Mouse (Mus musculus): ENCODE results near the gene U2af1l4. TPM values are rescaled to one million over a fixed set of nuclear protein-coding genes. Genes with fewer than 3 reads are reported as not detected.
A peak's percentile ranks its signal among the peaks of the same experiment; 100 is the strongest.

The U2af1l4 gene
- polyA plus RNA-seq, 1 experiment from 2014 or later: 85.4 TPM

- peak; percentile 13 for ATAC-seq (ENCODE audit: low read depth)
- Histone ChIP-seq H3K4me3 (ENCODE audit: low read depth, low read length) (peak overlapping the region; percentile 94), H3K9ac (ENCODE audit: low read depth, low read length) (peak overlapping the region; percentile 96), H3K4me1 (ENCODE audit: control insufficient read depth, insufficient read depth, low read length) (peaks cover 7% of the 10 kb centered on the region; the same call in 1 of the 2 replicates), H3K9me3 (ENCODE audit: control insufficient read depth, low read length) (no peaks in the 10 kb centered on the region), H3K27ac (replicated peaks; ENCODE audit: low read depth, low read length) (peak overlapping the region; percentile 89), H3K36me3 (ENCODE audit: control insufficient read depth, insufficient read depth, low read length) (peaks cover 37% of the 10 kb centered on the region), H3K4me2 (ENCODE audit: low read depth, low read length) (peak overlapping the region; percentile 96), H3K27me3 (replicated peaks; ENCODE audit: control insufficient read depth, insufficient read depth, low read length) (no peaks in the 10 kb centered on the region)
- peak; percentile 14 for DNase-seq (ENCODE audit: low spot score)
- 0% methylated on average over 30 of the region's 67 CpGs for WGBS
Observed at GRCm38 (mm10) chr7:30587842-30588667, 25.0 kb downstream of the U2af1l4 start.

GRCm38 (mm10) chr7:30588676-30589434 is 25.8 kb downstream of the U2af1l4 start, which contains the start of gene Kmt2b:
Gene Kmt2b (minus strand): TSS chr7:30588726.
- WGBS: under 1% methylated on average over 34 of the region's 68 CpGs
- no peaks in the 10 kb centered on the region for H3K27me3 ChIP-seq (replicated peaks; ENCODE audit: control insufficient read depth, insufficient read depth, low read length)
- peaks cover 29% of the 10 kb centered on the region for H3K36me3 ChIP-seq (ENCODE audit: control insufficient read depth, insufficient read depth, low read length)
- H3K4me2 ChIP-seq (ENCODE audit: low read depth, low read length): peak within 1 kb of the TSS; percentile 96
- ATAC-seq (ENCODE audit: low read depth) (peak; percentile 96), DNase-seq (ENCODE audit: low spot score) (peak; percentile 99)
- H3K4me3 ChIP-seq (ENCODE audit: low read depth, low read length): peak within 1 kb of the TSS; percentile 94
- H3K9ac ChIP-seq (ENCODE audit: low read depth, low read length): peak within 1 kb of the TSS; percentile 96
- H3K4me1 ChIP-seq (ENCODE audit: control insufficient read depth, insufficient read depth, low read length): peaks cover 7% of the 10 kb centered on the region; the same call in 1 of the 2 replicates
- H3K27ac ChIP-seq (replicated peaks; ENCODE audit: low read depth, low read length): peak within 1 kb of the TSS; percentile 89
- H3K9me3 ChIP-seq (ENCODE audit: control insufficient read depth, low read length): no peaks in the 10 kb centered on the region

GRCm38 (mm10) chr7:30589435-30590301 is 26.6 kb downstream of the U2af1l4 start:
- ATAC-seq (ENCODE audit: low read depth): peak; percentile 70
- WGBS: 29% methylated on average over 40 of the region's 40 CpGs
- H3K9me3 ChIP-seq (ENCODE audit: control insufficient read depth, low read length): no peaks in the 10 kb centered on the region
- no peaks in the 10 kb centered on the region for H3K27me3 ChIP-seq (replicated peaks; ENCODE audit: control insufficient read depth, insufficient read depth, low read length)
- peak; percentile 89 for DNase-seq (ENCODE audit: low spot score)
- H3K4me3 ChIP-seq (ENCODE audit: low read depth, low read length): peak overlapping the region; percentile 94
- peaks cover 21% of the 10 kb centered on the region for H3K36me3 ChIP-seq (ENCODE audit: control insufficient read depth, insufficient read depth, low read length)
- H3K4me1 ChIP-seq (ENCODE audit: control insufficient read depth, insufficient read depth, low read length): peaks cover 7% of the 10 kb centered on the region; the same call in 1 of the 2 replicates
- peak overlapping the region; percentile 96 for H3K9ac ChIP-seq (ENCODE audit: low read depth, low read length)
- peak overlapping the region; percentile 89 for H3K27ac ChIP-seq (replicated peaks; ENCODE audit: low read depth, low read length)
- H3K4me2 ChIP-seq (ENCODE audit: low read depth, low read length): peak overlapping the region; percentile 96

- no peaks in the 10 kb centered on the region for H3K9me3 ChIP-seq (ENCODE audit: control insufficient read depth, low read length)
- H3K36me3 ChIP-seq (ENCODE audit: control insufficient read depth, insufficient read depth, low read length): peaks cover 7% of the 10 kb centered on the region; the same call in 1 of the 2 replicates
- H3K27ac ChIP-seq (replicated peaks; ENCODE audit: low read depth, low read length): no peak overlapping the region
- H3K9ac ChIP-seq (ENCODE audit: low read depth, low read length): no peak overlapping the region
- no peak overlapping the region for H3K4me3 ChIP-seq (ENCODE audit: low read depth, low read length)
- H3K4me2 ChIP-seq (ENCODE audit: low read depth, low read length): no peak overlapping the region
- DNase-seq (ENCODE audit: low spot score) (no peak), ATAC-seq (ENCODE audit: low read depth) (no peak)
- 86% methylated on average over 9 of the region's 9 CpGs for WGBS
- peaks cover 7% of the 10 kb centered on the region; the same call in 1 of the 2 replicates for H3K4me1 ChIP-seq (ENCODE audit: control insufficient read depth, insufficient read depth, low read length)
- H3K27me3 ChIP-seq (replicated peaks; ENCODE audit: control insufficient read depth, insufficient read depth, low read length): no peaks in the 10 kb centered on the region
Observed at GRCm38 (mm10) chr7:30590927-30591604, 28.0 kb downstream of the U2af1l4 start.

GRCm38 (mm10) chr7:30591605-30591951 is 28.5 kb downstream of the U2af1l4 start:
- no peaks in the 10 kb centered on the region for H3K9me3 ChIP-seq (ENCODE audit: control insufficient read depth, low read length)
- peaks cover 2% of the 10 kb centered on the region; the same call in 1 of the 2 replicates for H3K36me3 ChIP-seq (ENCODE audit: control insufficient read depth, insufficient read depth, low read length)
- WGBS: 56% methylated on average over 4 of the region's 4 CpGs
- H3K27me3 ChIP-seq (replicated peaks; ENCODE audit: control insufficient read depth, insufficient read depth, low read length): no peaks in the 10 kb centered on the region
- H3K27ac ChIP-seq (replicated peaks; ENCODE audit: low read depth, low read length): no peak overlapping the region
- H3K4me3 ChIP-seq (ENCODE audit: low read depth, low read length): no peak overlapping the region
- ATAC-seq (ENCODE audit: low read depth) (no peak), DNase-seq (ENCODE audit: low spot score) (no peak)
- H3K4me1 ChIP-seq (ENCODE audit: control insufficient read depth, insufficient read depth, low read length): peaks cover 7% of the 10 kb centered on the region; the same call in 1 of the 2 replicates
- H3K9ac ChIP-seq (ENCODE audit: low read depth, low read length): no peak overlapping the region
- no peak overlapping the region for H3K4me2 ChIP-seq (ENCODE audit: low read depth, low read length)

GRCm38 (mm10) chr7:30592772-30593423 is 29.8 kb downstream of the U2af1l4 start:
- DNase-seq (ENCODE audit: low spot score): no peak
- Histone ChIP-seq H3K9ac (ENCODE audit: low read depth, low read length) (no peak overlapping the region), H3K27me3 (replicated peaks; ENCODE audit: control insufficient read depth, insufficient read depth, low read length) (no peaks in the 10 kb centered on the region), H3K36me3 (ENCODE audit: control insufficient read depth, insufficient read depth, low read length) (no peaks in the 10 kb centered on the region), H3K9me3 (ENCODE audit: control insufficient read depth, low read length) (no peaks in the 10 kb centered on the region), H3K27ac (replicated peaks; ENCODE audit: low read depth, low read length) (no peak overlapping the region), H3K4me1 (ENCODE audit: control insufficient read depth, insufficient read depth, low read length) (no peaks in the 10 kb centered on the region), H3K4me2 (ENCODE audit: low read depth, low read length) (no peak overlapping the region), H3K4me3 (ENCODE audit: low read depth, low read length) (no peak overlapping the region)
- WGBS: 49% methylated on average over 5 of the region's 5 CpGs
- ATAC-seq (ENCODE audit: low read depth): no peak

- Histone ChIP-seq H3K4me3 (ENCODE audit: low read depth, low read length) (no peak overlapping the region), H3K36me3 (ENCODE audit: control insufficient read depth, insufficient read depth, low read length) (no peaks in the 10 kb centered on the region), H3K27ac (replicated peaks; ENCODE audit: low read depth, low read length) (no peak overlapping the region), H3K4me2 (ENCODE audit: low read depth, low read length) (no peak overlapping the region), H3K4me1 (ENCODE audit: control insufficient read depth, insufficient read depth, low read length) (no peaks in the 10 kb centered on the region), H3K9ac (ENCODE audit: low read depth, low read length) (no peak overlapping the region), H3K9me3 (ENCODE audit: control insufficient read depth, low read length) (no peaks in the 10 kb centered on the region), H3K27me3 (replicated peaks; ENCODE audit: control insufficient read depth, insufficient read depth, low read length) (no peaks in the 10 kb centered on the region)
- DNase-seq (ENCODE audit: low spot score) (no peak), ATAC-seq (ENCODE audit: low read depth) (no peak)
- 71% methylated on average over 10 of the region's 10 CpGs for WGBS
Observed at GRCm38 (mm10) chr7:30593579-30594509, 30.7 kb downstream of the U2af1l4 start.
